Mouse (Mus musculus) thymus, adult 2 months (tissue): ENCODE measurements around the gene Rab23.

ENCODE experiments used
- CTCF ChIP-seq: fragments of 200-500 bp; IDR thresholded peaks from 2 replicates; pipeline ENCODE4 v1.5.1; 2012; ENCODE audit warnings: mild to moderate bottlenecking, control low read depth, low read length, moderate library complexity, borderline replicate concordance; ENCODE audit not compliant: control insufficient read depth, poor library complexity, insufficient read depth; ENCODE audit errors: extremely low read depth
- POLR2A ChIP-seq: fragments of 200-500 bp; IDR thresholded peaks from 2 replicates; pipeline ENCODE4 v1.6.1; 2012; ENCODE audit warnings: mild to moderate bottlenecking, low read length, control low read depth, moderate library complexity; ENCODE audit not compliant: control insufficient read depth, poor library complexity, insufficient read depth; ENCODE audit errors: extremely low read depth

DNA sequence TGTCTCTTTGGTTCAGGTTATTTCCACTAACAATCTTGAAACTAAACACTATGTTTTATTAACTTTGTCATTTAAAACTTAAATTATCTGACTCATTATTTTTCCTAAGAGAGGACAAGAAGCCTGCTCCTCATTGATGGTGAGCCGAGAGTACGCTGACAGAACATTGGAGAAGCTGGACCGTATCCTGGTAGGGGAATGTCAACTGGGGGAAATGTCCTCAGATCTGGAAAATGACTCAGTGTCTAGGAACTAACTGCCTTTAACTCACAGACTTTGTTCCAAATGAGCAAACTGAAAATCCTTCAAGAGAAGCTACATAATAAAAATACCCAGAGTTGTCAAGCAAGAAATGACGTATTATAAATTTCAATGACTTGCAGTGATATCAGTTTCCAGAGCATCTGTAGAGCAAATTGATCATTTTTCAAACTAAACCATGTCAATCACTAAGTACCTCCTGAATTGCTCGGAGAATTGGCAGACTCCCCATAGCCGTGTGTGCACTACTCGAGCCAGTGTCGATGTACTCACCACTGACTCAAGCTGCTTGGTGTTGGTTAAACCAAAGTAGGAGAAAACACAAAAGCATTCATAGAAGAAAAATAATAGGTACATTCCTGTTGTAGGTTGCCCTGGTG, 30.1 kb upstream of the Rab23 start:
- TF ChIP-seq CTCF, result no peak
- no peak for TF ChIP-seq POLR2A
